Mouse (Mus musculus) 3134 (cell line): ENCODE measurements around the gene Mllt10.
"Not testable (repeated sequence)": the region's sequence is repeated elsewhere in the genome, so short reads cannot be mapped to it uniquely, and the experiment has no call there.

Experiments
- DNase-seq: peaks from one replicate; pipeline ENCODE4 v3.0.0-alpha.2; 2011; ENCODE audit warnings: low spot score; ENCODE audit not compliant: insufficient read length; ENCODE audit errors: extremely low read depth

Gene Mllt10

DNA sequence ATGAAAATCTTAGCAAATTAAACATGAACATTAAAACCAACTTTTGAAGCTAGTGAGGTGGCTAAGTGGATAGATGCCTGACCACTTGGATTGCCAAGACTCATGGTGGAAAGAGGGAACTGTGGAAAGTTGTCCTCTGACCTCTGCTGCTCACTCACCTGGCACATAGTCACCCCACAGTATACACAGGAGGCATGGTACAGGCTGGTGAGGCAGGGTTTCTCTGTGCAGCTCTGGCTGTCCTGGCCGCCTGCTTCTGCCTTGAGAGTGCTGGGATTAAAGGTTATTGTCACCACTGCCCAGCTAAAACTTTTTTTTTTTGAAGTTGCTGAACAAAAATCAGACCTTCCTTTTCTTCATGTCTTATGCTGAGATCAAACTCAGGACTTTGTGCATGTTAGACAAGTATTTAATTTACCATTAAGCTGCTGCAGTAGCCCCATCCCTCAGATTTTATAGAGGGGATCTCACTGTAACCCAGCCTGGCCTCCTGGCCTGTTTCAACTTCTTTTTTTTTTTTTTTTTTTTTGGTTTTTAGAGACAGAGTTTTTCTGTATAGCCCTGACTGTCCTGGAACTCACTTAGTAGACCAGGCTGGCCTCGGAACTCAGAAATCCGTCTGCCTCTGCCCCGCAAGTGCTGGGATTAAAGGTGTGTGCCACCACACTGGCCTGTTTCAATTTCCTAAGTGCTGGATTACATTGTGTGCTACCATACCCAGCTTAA lies 13.2 kb downstream of the Mllt10 start:
- no peak for DNase-seq

DNA sequence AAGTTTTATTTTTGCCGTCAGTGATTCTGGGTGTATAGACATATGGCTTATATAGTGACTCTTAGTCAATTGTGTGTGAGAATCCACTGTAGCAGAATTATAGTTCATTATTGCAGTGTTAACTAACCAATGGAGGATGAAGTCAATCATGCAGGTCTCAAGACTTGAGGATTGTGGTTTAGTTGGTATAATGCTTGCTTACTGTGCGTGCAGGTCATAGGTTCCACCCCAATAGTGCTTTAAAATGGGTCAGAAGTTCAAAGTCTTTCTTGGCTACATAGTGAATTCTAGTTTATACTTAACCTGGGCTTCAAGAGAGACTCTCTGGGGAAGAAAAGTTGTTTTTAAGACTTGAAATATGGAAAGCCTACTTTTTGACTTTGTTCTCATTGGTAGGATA lies 16.9 kb downstream of the Mllt10 start:
- DNase-seq: no peak

DNA sequence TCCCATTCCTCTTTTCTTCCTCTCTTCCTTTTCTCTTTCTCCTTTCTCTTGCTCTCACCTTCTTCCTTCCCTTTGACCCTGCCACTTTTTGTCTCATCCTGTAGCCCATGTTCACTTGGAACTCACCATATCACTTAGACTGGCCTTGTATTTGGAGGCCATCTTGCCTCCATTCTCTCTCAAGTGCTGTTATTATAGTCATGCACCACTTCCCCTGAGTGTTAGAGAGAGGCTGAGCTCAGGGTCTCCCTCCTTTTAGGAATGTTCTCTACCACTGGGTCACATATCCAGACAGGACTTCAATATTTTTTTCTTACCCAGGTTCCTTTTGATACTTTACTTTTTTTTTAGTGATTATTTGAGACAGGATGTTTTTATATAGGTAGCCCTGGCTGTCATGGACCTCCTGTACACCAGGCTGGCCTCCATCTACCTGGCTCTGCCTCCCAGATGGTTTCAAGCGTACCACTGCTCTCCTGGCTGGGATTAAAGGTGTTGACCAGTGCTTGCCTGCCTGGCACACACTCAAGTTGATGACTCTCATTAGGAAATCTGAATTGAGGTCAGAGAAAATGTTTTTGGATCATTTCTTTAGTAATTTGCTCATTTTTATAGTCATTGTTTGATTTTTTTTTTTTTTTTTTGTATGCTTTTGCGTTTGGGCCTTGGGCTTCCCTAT lies 25.3 kb downstream of the Mllt10 start:
- no peak for DNase-seq

DNA sequence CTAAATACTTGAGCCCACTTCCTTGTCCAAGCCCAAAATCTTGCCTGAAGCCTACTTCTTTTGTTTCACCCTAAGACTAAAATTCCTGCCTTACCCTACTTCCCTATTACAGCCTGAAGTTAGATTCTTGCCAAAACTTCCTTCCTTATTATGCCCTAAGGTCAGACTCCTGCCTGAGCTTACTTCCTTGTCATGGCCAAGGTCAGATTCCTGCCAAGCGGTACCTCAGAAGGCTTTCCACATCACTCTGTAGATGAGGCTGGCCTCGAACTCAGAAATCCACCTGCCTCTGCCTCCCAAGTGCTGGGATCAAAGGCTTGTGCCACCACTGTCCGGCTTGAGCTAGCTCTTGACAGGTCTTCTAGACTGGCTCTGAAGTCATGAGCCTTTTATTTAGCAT lies 32.7 kb downstream of the Mllt10 start:
- DNase-seq: not testable (repeated sequence)

DNA sequence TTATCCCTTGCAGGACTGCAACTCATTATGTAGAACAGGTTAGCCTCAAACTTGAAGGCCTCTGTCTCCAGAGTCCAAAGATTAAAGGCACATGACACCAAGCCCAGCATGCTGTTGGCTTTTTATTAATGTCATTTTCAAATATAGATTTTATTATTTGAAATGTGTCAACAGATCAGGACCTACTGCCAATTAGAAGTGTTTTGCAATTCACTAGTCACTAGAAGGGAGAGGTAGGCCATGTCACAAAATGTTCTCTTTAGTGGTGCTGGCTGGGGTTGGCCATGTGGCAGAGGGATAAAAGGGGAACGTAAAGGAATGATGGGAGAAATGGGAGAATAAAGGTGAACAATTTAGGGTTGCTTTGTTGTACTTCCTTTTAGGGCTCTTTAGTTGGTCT lies 38.8 kb downstream of the Mllt10 start:
- no peak for DNase-seq

DNA sequence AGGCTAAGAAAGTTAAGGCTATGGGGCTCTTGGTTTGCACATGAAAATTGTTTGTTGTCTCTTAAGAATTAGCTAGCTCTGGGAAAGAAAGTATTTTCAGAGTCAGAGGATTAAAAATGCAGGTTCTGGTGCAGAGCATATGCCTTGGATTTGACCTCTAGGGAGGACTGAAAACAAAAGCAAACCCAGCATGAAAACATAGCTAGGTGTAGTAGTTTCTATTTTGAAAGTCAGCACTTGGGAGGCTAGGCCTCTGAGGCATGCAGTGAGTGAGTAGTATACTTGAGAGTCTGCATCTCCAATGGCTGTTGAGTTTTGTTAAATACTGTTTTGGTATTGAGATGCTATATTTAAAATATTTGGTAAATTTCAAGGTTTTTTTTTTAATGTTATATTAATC lies 39.3 kb downstream of the Mllt10 start:
- no peak for DNase-seq

DNA sequence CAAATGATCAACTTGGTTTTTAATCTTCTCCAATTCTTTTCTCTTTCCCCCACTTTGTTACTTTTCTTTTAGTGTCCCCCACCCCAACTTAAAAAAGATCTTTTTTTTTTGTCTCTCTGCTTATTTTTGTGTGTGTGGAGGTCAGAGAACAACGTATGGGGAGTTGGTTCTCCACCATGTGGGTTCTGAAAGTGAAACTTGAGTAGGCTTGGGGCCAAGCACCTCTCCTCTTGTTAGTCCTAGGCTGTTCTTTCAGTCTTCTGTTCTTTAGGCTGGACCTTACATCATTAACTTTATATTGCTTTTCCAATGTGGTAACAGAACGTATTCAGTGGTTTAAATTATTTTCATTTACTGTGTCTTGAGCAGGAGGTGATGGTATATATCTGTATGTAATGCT lies 40.8 kb downstream of the Mllt10 start:
- no peak for DNase-seq

DNA sequence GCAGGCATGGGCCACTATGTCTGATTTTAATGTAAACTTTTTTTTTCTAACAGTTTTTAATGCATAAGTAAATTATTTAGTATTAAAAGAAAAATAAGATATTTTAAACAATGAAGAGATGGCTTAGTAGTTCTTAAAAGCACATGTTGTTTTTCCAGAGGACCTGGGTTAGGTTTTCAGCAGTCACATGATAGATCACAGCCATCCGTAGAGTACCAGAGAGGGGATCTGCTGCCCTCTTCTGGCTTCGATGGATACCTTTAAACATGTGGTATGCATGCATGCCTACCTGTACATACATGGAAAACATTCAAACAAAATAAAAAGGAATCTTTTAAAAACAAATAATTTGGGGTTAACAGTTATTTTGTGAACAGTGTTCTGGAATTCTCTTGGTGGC lies 45.9 kb downstream of the Mllt10 start:
- DNase-seq: no peak

DNA sequence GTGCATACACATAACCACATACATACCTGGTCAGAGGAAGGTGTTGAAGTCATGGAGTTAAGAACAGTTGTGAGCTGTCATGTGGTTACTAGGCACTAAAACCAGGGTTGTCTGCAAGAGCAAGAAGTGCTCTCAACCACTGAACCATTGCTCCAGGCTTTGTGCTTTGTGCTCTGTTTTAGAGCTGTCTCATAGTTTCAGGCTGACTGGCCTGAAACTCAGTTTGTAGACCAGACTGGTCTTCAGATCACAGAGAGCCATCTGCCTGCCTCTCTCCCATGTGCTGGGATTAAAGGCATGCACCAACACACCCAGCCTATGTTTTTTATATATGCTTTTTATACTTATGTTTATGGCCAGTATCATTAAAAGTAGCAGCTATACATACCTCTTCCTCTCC lies 52.5 kb downstream of the Mllt10 start:
- no peak for DNase-seq

DNA sequence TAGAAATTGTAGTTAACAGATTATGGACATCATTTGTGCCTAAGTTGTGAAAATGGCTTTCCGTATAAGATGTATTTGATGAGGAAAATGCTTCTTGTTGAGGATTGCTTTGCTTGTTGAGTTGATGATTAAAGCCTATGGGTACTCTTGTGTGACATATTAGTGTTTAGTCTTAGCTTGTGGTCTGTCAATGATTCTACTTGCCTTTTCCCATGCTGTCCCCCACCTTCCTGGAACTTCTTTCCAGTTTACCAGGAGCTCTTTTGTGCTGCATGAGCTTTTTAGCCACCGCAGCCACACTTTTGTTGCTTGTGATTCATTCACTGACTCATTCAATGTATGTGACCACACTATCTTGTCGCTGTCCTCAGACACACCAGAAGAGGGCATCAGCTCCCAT lies 53.2 kb downstream of the Mllt10 start:
- no peak for DNase-seq

DNA sequence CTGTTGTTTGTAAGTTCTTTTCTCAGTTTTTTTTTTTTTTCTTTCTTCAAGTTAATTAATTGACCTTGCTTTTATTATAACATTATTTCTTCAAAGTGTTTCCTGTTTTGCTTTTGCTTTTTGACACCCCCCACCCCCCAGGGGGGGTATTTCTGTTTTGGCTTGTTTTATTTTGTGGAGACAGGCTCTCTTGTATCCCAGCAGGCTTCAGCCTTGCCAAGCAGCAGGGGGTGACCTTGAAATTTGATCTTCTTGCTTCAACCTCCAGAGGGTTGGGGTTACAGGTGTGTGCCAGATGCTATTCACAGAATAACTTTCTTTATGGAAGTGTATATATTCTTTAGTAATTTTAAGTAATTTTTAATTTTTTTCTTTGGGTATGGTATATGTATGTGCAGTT lies 56.4 kb downstream of the Mllt10 start:
- DNase-seq: no peak

DNA sequence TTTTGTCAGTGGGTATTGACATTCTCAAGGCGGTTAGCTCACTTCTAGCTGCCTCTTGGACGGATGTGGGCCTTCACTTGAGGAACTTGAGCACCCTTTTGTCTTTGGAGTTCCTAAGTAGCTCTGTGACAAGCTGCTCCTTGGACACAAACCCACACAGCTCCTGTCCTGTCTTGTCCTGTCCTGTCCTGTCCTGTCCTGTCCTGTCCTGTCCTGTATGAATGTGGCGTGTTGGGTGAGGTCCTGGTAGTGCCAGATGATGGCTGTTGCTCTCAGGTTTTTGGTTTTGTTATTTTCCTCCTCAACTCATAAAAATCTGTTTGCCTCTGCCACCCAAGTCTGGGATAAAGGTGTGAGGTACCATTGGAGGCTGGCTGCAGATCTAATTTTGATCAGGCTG lies 61.4 kb downstream of the Mllt10 start:
- no peak for DNase-seq

DNA sequence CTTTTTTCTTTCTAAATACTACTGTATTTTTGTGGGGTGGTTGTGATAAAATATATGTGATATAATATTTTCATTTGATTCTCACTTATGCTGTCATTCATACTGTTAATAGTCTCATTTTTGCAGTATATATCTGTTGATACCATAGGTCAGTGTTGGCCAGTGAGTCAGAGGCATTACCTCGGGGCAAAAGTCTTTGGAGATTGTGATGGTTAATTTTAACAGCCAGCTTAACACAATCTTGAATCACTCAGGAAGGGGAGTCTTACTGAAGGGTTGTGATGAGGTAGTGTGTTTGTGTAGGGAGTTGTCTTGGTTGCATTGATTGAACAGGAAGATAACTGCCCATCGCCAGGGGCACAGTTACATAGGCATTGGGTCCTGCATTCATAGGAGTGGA lies 83.1 kb downstream of the Mllt10 start:
- DNase-seq: no peak

DNA sequence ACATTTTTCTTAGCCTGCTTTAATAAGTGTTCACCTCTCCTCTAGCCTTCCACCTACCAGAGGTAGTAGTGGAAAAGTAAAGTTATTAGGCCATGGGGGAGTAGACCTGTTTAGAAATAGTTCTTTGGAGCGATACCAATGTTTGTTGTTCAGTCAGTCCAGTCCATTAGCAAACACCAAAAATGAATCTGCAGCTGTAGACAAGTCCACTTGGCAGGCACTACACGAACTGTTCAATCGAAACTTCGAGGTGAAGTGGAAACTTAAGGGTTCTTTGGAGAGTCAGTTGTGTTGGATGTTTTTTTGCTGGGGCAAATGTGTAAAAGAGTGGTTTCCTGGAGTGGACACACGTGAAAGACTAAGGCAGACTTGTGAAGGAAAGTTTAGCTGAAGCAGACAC lies 84.6 kb downstream of the Mllt10 start:
- DNase-seq: no peak

DNA sequence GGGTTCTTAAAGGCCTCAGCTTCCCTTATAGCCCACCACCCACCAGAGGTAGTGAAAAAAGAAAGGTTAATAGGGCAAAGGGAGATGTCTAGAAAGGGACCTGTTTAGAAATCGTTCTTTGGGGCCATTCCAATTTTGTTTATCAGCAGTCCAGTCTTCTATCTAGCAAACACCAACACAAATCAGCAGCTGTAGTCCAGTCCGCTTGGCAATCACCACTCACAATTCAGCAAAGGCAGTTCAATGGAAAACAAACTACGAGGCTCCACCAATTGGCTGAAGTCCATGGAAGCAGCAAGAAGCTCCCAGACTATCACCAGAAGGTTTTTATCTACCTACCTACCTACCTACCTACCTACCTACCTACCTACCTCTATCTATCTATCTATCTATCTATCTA lies 101.1 kb downstream of the Mllt10 start:
- no peak for DNase-seq

DNA sequence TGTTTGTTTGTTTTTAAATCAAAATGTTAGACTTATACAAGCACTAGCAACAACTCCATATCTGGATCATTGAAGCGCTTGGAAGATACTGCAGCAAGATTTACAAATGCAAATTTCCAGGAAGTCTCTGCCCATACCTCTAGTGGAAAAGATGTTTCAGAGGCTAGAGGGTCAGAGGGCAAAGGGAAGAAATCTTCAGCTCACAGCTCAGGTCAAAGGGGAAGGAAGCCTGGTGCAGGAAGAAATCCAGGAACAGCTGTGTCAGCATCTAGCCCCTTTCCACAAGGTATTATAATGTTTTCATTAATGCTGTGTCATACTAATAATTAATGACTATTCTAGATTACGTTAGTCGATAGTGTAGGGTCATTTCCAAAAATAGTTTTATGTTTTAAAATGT lies 104.4 kb downstream of the Mllt10 start:
- DNase-seq: no peak

DNA sequence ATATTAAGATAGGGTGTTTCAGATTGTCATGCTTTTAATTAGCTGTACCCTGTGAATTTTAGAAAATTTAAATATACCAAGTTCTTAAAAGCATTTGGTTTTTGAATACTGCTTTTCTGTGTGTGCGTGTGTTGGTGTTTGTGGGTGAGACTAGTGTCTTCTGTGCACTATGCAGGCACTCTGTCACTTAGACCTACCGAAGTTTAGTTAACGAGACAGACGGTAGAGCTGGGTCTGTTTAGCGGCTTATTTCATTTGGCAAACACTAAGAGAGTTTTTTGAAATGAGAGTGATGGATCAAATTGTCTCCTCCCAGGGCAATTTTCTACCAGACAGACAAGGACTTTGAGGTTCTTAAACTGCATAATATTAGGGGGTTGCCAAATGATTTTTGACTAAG lies 106.0 kb downstream of the Mllt10 start:
- DNase-seq: no peak

DNA sequence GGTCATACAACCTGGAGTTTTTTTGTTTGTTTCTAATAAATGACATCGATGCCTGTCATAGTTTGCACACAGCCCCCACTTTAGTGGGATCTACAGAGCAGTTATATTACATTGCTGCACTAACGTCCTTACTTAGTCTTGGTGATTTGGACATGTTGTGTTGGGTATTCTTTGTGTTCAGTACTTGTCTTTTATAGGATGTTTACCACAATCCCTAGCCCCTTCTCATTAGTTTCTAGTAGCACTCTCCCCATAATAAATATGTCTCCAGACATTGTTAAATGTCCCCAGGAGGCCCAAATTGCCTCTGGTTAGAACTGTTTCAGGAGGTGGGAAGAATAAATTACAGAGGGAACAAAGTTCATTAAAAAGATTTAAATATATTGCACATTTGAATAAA lies 110.5 kb downstream of the Mllt10 start:
- DNase-seq: no peak

DNA sequence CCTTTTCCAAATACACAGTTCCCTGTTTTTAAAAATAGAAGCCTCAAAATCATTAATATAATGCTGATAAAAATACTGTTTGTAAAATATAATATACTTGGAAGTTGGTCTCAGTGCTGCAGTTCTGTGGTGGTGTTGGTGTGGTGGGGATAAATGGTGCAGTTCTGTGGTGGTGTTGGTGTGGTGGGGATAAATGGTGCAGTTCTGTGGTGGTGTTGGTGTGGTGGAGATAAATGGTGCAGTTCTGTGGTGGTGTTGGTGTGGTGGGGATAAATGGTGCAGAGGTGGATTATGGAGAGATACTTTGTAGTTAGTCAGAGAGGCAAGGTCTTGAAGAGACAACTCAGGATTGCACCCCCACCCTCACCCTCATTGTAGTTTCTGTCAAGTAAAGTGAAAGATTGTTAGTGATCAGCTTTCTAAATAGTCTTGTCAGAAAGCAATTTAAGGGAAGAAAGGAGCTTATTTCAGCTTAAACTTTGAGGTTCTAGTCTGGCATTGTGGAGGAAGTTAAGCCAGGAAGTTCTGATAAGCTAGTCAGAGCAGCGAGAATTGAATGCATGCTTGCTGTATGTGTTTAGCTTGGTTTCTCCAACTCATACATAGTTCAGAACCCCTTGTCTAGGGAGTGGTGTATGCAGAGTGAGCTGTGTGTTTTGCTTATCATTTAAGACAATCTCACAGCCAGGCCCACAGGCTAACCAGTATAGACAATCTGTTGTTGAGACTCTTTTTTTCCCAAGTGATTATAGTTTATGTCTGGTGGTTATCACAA lies 114.3 kb downstream of the Mllt10 start:
- no peak for DNase-seq

DNA sequence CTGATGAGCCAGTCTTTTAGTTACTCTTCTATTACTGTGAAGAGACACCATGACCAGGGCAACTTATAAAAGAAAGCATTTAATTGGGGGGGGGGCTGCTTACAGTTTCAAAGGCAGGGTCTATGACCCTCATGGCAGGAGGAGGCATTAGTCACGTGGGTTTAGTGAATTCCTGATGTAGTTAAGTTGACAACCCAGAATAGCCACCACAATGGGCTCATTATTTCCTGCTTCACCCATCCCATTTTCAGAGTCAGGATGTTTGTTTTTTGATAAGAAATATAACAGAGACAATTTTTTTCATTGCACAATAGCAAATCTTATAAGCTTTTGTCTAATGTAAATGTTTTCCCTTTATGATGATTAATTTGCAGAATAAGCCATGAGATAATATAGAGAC lies 120.2 kb downstream of the Mllt10 start:
- DNase-seq: no peak

DNA sequence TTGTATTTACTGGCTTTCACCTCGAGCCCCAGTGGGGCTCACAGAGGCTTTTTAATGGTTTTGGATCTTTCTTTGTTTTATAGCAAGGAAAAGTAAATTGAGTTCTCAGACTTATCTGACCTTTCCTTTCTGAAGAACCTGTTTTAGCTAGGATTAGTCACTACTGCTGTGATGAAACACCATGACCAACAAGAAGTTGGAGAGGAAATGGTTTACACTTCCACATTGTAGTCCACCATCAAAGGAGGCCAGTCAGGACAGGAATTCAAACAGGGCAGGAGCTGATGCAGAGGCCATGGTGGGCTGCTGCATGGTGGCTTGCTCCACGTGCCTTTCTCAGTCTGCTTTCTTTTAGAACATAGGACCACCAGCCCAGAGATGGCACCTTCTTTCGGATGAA lies 121.2 kb downstream of the Mllt10 start:
- no peak for DNase-seq

DNA sequence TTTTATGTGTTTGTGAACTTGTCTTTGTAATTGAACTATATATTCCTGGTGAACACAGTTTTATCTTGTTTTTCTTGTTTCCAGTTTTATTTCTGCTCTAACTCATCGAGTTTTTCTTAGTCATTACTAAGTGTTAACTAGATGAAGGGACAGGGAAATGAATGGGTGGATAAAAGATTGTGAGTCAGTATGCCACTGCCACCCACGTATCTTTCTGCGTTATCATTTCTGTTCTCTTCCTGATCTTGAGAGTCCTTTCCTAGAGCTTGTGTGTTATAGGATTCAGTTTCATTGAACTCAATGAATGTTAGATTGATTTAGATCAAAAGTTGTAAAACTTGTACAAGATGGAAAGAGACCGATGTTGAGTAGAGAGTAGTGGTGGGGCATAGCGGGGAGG lies 125.3 kb downstream of the Mllt10 start:
- no peak for DNase-seq
